Mouse (Mus musculus) lung, postnatal 25 days (tissue): ENCODE results near the gene Pebp1.

Experiments used
- DNase-seq: peaks from one replicate; pipeline ENCODE4 v3.0.0; 2022; ENCODE audit warnings: low spot score

Gene Pebp1

DNA sequence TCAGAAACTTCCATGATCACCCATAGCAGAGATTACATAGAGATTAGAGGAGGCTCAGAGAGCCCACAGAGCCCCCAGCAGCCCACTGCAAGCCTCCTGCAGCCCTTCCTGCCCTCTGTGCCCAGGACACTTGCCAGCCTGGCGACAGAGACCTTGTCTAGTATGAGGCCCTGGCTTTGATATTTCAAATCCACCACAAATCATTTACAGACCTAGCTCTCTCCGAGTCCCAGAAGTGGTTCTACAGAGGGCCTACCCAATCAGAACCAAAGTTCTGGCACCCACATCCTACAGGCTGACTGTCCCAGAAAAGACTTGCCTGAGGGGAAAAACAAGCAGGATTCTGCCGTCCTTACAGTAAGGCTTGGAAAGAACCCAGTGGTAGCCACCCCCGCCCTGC lies 2.2 kb downstream of the Pebp1 start:
- DNase-seq: no peak

DNA sequence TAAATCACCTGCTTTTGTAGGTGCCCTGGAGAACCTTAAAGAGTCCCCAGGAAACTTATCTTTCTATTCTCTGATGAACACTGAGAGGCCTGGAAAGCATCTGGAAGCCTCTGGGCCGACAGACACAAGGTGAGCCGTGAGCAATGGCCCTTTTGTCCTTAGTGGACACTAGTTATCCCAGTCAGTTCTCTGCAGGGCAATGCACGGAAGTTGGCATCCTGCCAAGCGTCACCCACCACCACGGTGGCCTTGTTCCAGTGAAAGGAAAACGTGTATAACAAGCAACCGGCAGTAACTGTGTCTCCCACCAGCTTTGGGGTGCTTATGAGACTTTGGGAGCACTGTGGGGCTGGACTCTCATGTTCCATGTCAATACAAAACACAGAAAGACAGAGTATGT lies 2.7 kb downstream of the Pebp1 start:
- no peak for DNase-seq

DNA sequence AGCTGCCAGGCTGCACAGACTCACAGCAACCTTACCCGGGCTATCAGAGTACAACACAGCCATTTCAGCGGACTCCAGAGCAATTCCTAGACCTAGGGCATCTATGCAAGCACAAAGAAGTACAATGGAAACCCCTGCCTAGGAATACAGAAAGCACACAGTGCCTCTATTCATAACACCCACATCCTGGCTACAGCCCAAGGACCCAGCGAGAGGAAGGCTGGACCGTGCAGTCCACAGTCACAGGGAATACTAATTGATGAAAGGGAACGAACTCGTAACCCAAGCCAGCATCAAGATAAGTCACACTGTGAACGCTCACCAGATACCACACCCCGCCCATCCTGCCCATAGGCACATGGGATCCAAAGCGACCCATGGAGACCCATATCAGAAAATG lies 3.4 kb downstream of the Pebp1 start:
- no peak for DNase-seq

DNA sequence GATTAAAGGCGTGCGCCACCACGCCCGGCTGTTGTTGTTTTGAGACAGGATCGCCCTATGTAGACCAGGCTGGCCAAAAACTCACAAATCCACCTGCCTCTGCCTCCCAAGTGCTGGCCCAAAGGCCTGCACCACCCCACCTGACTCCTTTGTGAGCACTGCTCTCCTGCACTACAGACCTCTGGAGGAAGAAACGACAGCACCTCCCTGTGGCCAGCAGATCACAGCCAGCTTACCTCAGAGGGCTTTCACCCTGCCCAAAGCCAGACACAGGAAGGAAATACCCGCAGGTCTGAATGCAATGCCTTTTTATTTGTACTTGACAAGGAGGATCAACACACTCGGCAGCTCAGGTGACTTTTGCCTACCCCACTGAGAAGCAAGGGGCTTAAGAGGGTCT lies 5.1 kb downstream of the Pebp1 start:
- DNase-seq: no peak

- no peak for DNase-seq
Observed at GRCm38 (mm10) chr5:117281536-117281935, 5.9 kb downstream of the Pebp1 start.

- DNase-seq: peak; percentile 21
Observed at GRCm38 (mm10) chr5:117279669-117280050, 7.8 kb downstream of the Pebp1 start.

GRCm38 (mm10) chr5:117278809-117279668 lies 8.4 kb downstream of the Pebp1 start:
- DNase-seq: peak; percentile 80

- DNase-seq: no peak
Observed at GRCm38 (mm10) chr5:117277784-117278183, 9.6 kb downstream of the Pebp1 start.

GRCm38 (mm10) chr5:117274817-117275216 lies 12.6 kb downstream of the Pebp1 start:
- no peak for DNase-seq

DNA sequence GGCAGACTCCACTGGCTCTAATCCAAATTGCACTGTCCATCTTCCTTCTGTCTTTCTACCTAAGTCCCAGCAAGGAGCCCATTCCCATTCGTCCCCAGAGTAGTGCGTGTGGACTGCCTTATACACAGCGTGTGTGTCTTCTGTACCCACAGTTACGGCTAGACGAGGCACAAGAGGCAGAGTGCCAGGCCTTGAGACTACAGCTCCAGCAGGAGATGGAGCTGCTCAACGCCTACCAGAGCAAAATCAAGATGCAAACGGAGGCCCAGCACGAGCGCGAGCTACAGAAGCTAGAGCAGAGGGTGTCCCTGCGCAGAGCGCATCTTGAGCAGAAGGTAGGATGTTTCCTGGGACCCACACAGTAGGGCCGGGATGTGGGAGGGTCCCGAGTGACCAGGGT lies 15.5 kb downstream of the Pebp1 start:
- DNase-seq: no peak

DNA sequence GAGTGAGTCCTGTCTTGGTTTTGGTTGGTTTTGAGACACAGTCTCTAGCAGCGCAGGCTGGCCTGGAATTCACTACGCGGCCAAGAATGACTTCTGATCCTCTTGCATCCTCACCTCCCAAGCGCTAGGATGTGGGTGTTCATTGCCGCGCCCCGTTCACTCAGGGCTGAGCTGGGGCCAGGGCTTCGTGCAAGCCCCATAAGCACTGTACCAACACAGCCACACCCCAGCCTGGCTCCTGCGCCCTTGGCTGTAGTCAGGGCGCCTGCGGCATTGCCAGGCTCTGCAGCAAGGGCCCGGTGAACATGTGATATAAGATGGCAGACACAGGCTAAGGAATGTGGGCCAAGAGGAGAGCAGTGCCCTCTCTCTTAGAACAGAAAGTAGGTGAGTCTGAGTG lies 18.0 kb downstream of the Pebp1 start:
- DNase-seq: no peak

DNA sequence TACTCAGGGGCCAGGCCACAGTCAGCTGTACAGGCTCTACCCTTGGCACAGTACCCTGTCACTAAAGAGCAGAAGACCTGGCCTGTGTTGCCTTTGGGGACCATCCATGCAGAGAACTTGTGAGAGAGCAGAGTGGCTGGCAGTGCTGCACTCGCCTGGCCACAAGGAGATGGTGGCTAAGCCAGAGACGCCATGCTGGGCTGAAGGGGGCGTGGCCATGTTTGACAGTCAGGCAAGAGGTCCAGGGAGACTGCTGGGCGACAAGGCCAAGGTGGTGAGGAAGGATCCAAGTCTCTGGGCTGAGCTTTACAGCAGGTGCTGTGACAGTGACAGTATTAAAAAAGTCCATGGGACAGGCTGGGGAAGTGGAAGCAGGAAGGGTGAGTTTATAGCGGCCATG lies 18.7 kb downstream of the Pebp1 start:
- no peak for DNase-seq

DNA sequence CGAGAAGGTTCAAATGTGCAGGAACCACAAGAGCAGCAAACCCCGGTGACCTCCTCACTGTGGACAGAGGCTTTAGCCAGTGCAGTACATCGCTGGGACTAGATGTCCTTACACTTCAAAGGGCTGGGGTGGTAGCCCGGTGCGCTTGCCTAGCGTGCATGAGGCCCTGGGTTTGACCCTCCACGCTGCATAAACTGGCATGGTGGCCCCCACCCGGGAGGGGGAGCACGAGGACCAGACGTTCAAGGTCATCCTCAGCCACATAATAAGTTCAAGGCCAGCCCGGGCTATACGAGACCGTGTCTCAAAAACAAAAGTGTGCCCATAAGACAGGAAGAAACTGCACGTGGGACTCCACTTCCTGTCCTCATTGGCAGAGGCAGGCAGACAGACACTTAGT lies 19.5 kb downstream of the Pebp1 start:
- DNase-seq: no peak

DNA sequence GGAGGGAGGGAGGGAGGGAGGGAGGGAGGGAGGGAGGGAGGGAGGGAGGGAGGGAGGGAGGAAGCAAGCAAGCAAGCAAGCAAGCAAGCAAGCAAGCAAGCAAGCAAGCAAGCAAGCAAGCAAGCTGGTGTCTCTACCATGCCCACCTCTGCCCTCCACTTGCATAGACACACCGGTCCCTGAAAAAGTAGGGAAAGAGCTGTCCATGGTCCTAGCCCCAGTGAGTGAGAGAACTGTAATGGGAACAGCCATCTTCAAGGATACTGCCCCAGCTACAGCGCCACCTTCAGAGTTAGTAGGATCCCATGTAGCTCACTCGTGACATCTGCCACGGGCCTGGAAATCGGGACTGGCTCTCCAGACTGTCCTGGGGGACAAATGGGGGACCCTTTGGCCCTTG lies 22.7 kb downstream of the Pebp1 start:
- DNase-seq: no peak

DNA sequence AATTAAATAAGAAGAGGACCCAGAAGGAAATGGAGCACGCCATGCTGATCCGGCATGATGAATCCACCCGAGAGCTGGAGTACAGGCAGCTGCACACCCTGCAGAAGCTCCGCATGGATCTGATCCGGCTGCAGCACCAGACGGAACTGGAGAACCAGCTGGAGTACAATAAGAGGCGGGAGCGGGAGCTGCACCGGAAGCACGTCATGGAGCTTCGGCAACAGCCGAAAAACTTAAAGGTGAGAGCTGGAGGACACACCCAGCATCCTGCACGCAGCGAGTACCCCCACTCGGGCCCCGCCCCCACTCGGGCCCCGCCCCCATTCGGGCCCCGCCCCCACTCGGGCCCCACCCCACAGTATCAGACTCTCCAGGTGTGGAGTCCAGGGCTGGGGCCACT lies 23.9 kb downstream of the Pebp1 start:
- no peak for DNase-seq

GRCm38 (mm10) chr5:117258276-117258675 lies 29.1 kb downstream of the Pebp1 start:
- DNase-seq: no peak

DNA sequence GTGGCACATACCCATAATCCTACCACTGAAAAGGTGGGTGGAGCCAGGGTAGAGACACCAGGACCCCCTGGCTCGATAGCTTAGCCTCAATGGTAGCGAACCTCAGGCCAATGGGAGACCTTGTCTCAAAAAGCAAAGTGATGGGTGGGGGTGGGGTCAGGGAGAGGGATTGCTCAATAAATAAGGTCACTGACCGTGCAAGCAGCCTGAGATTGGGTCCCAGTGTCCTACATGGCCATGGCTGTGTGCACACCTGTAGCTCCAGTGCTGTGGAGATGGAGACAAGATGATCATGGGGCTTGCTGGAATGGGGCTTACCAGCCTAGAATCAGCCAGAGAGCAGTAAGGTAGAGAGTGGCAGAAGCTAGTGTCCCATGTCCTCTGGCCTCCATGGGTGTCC lies 35.7 kb downstream of the Pebp1 start:
- no peak for DNase-seq

- DNase-seq: no peak
Observed at GRCm38 (mm10) chr5:117250796-117251195, 36.6 kb downstream of the Pebp1 start.

- no peak for DNase-seq
Observed at GRCm38 (mm10) chr5:117248351-117248750, 39.1 kb downstream of the Pebp1 start.

- no peak for DNase-seq
Observed at GRCm38 (mm10) chr5:117245170-117245569, 42.3 kb downstream of the Pebp1 start.

- DNase-seq: no peak
Observed at GRCm38 (mm10) chr5:117242671-117243478, 44.5 kb downstream of the Pebp1 start.

GRCm38 (mm10) chr5:117241935-117242531 lies 45.4 kb downstream of the Pebp1 start:
- no peak for DNase-seq

- no peak for DNase-seq
Observed at GRCm38 (mm10) chr5:117240761-117241322, 46.6 kb downstream of the Pebp1 start.
